20 mouse cellular contexts compared by ENCODE assay signal in genomic region chr9:44137846-44138245, GRCm38 (mm10). TPM values are rescaled to one million over a fixed set of nuclear protein-coding genes. Genes with fewer than 3 reads are reported as not detected.
"Had no signal": no experiment of that assay in that cellular context is flagged by ENCODE, and none has a peak within 500 bp of the region (broad histone marks: within the 10 kb centered on the region; RNA-seq: fewer than 3 reads in every experiment).

No protein-coding gene starts in this region.

- H3K36me3 ChIP-seq: neural tube, embryonic 15.5 days had no signal

- H3K4me3 ChIP-seq: midbrain, embryonic 10.5 days; midbrain, embryonic 13.5 days; myocyte; neural tube, embryonic 13.5 days; neural tube, embryonic 15.5 days had no signal

- H3K9ac ChIP-seq: lung, embryonic 14.5 days; midbrain, embryonic 13.5 days; neural tube, embryonic 13.5 days; neural tube, embryonic 15.5 days had no signal

- H3K4me2 ChIP-seq: lung, embryonic 14.5 days; midbrain, embryonic 13.5 days; neural tube, embryonic 13.5 days; neural tube, embryonic 15.5 days had no signal

- H3K9me3 ChIP-seq: midbrain, embryonic 10.5 days; midbrain, embryonic 13.5 days; neural tube, embryonic 13.5 days; neural tube, embryonic 15.5 days had no signal

- DNase-seq: lung, embryonic 14.5 days; lung, postnatal 10 days; retina, postnatal 1 day; right cerebral cortex, adult 18-20 months; right cerebral cortex, postnatal 25 days; right cerebral cortex, postnatal 4 days; spleen, adult 18-20 months; thymus, adult 18-20 months; thymus, postnatal 14 days; thymus, postnatal 36 days had no signal

- H3K27ac ChIP-seq: midbrain, embryonic 10.5 days; midbrain, embryonic 13.5 days; neural tube, embryonic 13.5 days; neural tube, embryonic 15.5 days had no signal

- ATAC-seq: midbrain, embryonic 13.5 days; midbrain, embryonic 16.5 days had no signal

RNA-seq across cellular contexts. Expression of gene Gm49380, which starts 24.5 kb away (rescaled TPM):
- total RNA-seq: megakaryocyte-erythroid progenitor cell, adult 5-6 weeks had no signal
- polyA plus RNA-seq: liver, embryonic 16.5 days; small intestine, adult 2 months had no signal

RNA-seq across cellular contexts. Expression of gene C1qtnf5, which starts 30.8 kb away (rescaled TPM):
- total RNA-seq: megakaryocyte-erythroid progenitor cell, adult 5-6 weeks had no signal

RNA-seq across cellular contexts. Expression of gene Mfrp, which starts 36.3 kb away (rescaled TPM):
- total RNA-seq: megakaryocyte-erythroid progenitor cell, adult 5-6 weeks had no signal
- polyA plus RNA-seq: liver, embryonic 16.5 days; neural tube, embryonic 13.5 days; thymus, postnatal 0 days had no signal
